Mouse (Mus musculus) left cerebral cortex, postnatal 25 days (tissue): ENCODE measurements around the gene Srp54b. TPM values are rescaled to one million over a fixed set of nuclear protein-coding genes. Genes with fewer than 3 reads are reported as not detected.
"Not testable (repeated sequence)": the region's sequence is repeated elsewhere in the genome, so short reads cannot be mapped to it uniquely, and the experiment has no call there.

ENCODE experiments used
- DNase-seq, 2 experiments: peaks; one replicate each; pipeline ENCODE4 v3.0.0; 2022; ENCODE audit warnings: low spot score in 2 of 2, mixed read lengths in 1 of 2
- intact Hi-C: fragments of 180-260 bp; cut with DNase I; formaldehyde crosslinking; loops from one replicate; pipeline ENCODE4 v1.15.1; 2025
- total RNA-seq, 2 experiments: library from RNA; stranded (reverse); gene quantifications; 2 replicates each; pipeline ENCODE4 v1.2.3; 2021

Gene Srp54b
- total RNA-seq = 10 to 100 TPM; 53.7 to 57.4 TPM

DNA sequence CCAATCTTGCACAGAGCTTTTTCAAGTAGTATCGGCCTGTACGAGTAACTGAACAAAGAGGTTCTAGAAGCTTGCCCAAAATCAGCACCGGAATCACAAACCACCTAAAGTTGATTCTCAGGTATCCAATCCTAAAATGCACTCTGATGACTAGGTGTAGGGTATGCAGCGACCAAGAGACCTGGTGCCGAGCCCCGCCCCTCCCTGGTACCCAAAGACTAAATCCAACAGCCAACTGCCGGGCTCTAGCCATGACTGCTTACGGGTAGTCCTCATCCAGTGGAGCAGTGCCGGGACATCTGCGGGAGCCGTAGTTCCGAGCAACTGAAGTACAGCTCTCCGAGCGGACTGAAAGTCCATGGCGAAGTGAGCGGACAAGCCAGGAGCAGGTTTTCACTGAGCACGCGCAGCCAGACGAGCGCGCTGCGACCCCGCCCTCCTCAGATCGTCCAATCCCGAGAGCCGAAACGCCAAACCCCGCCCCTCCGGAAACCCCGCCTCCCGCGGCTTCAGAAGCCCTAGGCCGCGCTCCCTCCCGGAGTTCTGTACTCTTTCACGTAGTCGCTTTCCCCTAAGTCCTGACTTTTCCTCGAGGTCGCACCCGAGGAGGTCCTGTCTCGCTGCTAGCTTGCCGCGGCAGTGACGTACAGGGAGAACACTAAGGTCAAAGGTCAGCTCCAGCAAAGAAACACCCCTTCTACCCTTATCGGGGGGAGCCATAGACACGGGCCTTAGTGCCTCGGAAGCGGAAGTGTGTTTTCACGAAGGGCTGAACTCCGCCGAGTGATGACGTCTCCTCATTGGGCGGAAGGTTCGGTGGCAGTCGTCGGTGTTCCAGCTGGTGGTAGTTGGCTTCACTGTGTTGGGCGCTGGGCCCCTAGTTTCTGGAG, at the start of gene Srp54b:
Gene Srp54b, plus strand, starts transcription at position 546 of the 890 bp plus-strand sequence.
- intact Hi-C loops, DNase-seq: not testable (repeated sequence)

DNA sequence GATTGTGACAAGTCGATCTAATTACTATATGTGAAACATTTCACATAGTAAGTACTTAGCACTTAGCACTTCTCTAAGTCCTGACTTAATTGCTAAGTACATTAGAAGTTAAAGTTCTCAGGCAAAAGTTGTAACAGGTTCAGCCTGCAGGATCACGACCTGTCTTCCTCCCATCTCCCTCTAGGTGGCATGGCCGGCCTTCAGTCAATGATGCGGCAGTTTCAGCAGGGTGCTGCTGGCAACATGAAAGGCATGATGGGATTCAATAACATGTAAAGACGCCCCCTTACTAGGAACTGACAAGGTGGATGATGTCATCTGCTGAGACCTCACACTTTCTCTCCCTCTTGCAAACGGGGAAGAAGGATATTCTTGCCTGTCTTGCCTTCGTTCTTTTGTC, 42.3 kb upstream of the Srp54b start:
- intact Hi-C loops, DNase-seq: not testable (repeated sequence)

DNA sequence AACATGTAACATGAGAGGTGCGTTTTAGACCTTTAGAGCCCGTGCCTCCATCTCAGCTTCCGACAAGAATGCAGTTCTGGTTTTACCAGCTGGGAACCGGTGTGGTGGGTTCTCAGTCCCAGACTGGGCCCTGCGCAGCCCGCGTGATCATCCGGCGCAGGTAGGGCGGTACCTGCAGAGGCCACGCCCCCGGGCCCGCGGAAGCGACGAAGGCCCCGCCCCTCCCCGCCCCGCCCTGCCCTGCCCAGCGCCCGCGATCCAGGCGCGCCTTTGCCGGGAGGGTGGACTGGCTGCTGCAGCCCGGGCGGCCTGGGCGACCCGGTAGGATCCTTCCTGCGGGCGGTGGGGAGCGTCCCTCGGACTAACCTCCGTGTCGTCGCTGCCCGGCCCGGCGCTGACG, 30.7 kb upstream of the Srp54b start, which contains the start of gene Fam177a:
Gene Fam177a, plus strand, starts transcription at position 228 of the 400 bp plus-strand sequence.
- DNase-seq, intact Hi-C loops: not testable (repeated sequence)

DNA sequence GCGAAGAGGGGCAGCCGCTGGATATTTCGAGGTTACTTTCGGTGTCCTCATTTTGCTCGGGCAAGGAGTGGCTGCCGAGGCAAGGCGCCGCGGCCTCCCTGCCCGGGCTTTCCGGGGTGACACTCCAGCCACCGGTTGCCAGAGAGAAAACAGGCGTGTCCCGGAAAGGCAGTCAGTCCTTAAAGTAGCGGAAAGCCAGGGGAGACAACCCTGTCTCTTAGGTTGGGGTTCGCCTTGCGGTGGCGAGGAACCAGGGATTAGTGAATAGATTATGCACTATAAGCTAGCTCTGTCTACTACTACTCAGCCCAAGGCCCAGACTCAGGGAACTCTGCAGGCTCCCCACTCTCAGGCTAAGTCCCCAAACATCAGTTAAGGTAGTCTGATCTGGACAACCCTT, 30.2 kb upstream of the Srp54b start:
- intact Hi-C loops, DNase-seq: not testable (repeated sequence)

DNA sequence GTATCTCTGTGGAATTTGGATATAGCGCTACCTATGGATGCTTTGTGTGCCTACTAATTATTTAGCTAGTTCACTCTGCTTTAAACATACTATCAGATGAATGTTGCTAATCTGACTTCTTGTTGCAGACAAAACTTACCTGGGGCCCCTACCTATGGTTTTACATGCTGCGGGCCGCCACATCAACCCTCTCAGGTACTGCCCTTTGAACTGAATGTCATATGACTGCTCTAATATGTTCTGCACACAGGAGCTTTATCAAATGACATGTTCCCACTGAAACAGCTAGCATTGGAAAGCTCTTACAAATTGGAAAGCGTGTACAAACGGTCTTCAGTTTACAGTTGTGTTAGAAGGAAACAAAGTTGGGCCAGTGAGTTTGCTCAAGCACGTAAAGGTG, 19.4 kb upstream of the Srp54b start:
- DNase-seq, intact Hi-C loops: not testable (repeated sequence)

DNA sequence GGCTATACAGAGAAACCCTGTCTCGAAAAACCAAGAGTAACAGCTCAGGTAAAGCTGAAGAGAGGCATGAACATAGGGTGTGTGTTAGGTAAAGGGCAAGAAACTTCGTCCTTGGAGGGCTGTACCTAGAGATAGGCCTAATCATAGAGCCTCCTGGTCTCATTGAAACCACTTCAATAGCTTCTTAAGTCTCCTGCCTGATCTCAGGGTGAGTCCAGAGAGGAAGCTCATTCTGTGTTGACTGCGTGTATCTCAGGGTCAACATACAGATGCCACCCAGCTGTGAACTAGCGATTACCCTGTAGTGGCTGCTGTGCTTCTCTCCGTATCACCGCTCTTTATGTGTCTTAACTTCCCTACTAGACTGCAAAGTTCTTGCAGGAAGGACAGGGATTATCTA, 17.0 kb upstream of the Srp54b start:
- DNase-seq, intact Hi-C loops: not testable (repeated sequence)

DNA sequence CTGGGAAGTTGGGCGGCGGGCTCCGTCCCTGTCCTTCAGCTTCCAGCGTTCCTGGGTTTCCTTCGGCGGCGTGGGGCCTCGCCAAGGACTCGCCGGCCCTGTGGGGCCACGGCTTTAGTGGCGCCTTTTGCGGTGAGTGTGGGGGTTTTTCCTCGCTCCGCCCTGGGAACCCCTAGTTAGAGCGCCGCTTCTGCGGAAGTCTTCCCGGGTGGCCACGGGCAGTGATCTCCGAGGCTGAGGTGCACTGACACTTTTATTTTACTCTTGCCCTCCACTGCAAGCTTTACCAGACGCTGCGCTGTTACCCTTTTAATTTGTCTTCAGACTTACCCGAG, 512 bp downstream of the Srp54b start:
- DNase-seq, intact Hi-C loops: not testable (repeated sequence)

DNA sequence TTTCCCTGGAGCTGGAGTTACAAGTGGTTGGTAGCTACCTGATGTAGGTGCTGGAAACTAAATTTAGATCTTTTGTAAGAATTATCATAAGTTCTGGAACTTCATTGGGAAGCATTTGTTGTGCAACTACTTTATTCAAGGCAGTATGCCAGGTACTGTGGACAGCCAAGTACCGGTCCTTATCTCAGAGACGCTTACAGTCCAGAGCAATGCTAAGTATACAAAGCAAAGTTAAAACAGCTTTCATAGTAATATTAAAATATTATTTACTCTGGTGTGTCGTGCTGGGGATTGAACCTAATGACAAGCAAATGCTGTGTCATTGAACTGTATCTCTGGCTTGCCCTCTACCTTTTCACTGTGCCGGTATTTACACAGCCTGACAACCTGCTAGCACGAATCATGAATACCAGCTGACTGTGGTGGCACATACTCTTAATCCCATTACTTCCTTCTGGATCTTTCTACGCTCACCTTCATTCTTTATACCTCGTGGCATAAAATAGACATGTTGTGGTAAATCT, 12.2 kb downstream of the Srp54b start:
- DNase-seq, intact Hi-C loops: not testable (repeated sequence)

DNA sequence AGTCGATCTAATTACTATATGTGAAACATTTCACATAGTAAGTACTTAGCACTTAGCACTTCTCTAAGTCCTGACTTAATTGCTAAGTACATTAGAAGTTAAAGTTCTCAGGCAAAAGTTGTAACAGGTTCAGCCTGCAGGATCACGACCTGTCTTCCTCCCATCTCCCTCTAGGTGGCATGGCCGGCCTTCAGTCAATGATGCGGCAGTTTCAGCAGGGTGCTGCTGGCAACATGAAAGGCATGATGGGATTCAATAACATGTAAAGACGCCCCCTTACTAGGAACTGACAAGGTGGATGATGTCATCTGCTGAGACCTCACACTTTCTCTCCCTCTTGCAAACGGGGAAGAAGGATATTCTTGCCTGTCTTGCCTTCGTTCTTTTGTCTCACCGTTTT, 32.8 kb downstream of the Srp54b start:
- DNase-seq = not testable (repeated sequence)

DNA sequence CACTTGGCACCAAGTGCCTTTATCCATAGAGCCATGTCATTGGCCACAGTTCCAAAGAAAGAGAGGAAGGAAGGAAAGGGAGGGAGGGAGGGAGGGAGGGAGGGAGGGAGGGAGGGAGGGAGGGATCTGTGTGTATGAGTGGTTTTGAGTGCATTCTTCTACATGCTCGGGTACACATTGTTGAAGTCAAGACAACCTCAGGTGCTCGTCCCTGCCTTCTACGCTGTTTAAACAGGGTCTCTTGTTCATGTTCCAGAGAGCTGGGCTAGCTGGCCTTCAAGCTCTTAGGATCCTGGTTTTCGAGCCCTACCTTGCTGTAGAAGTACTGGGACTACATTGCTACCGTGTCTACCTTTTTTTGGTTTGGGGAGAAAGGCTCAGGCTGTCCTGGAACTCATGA, 34.2 kb downstream of the Srp54b start:
- intact Hi-C loops, DNase-seq: not testable (repeated sequence)

More for the DNA sequence above, 32.8 kb downstream of the Srp54b start:
- intact Hi-C loops = not testable (repeated sequence)

DNA sequence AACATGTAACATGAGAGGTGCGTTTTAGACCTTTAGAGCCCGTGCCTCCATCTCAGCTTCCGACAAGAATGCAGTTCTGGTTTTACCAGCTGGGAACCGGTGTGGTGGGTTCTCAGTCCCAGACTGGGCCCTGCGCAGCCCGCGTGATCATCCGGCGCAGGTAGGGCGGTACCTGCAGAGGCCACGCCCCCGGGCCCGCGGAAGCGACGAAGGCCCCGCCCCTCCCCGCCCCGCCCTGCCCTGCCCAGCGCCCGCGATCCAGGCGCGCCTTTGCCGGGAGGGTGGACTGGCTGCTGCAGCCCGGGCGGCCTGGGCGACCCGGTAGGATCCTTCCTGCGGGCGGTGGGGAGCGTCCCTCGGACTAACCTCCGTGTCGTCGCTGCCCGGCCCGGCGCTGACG, 44.4 kb downstream of the Srp54b start, which contains the start of gene 1700047I17Rik2:
Gene 1700047I17Rik2, plus strand, starts transcription at position 287 of the 400 bp plus-strand sequence.
- intact Hi-C loops = not testable (repeated sequence)

DNA sequence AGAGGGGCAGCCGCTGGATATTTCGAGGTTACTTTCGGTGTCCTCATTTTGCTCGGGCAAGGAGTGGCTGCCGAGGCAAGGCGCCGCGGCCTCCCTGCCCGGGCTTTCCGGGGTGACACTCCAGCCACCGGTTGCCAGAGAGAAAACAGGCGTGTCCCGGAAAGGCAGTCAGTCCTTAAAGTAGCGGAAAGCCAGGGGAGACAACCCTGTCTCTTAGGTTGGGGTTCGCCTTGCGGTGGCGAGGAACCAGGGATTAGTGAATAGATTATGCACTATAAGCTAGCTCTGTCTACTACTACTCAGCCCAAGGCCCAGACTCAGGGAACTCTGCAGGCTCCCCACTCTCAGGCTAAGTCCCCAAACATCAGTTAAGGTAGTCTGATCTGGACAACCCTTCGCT, 44.9 kb downstream of the Srp54b start:
- DNase-seq, intact Hi-C loops: not testable (repeated sequence)

More for the DNA sequence above, 44.4 kb downstream of the Srp54b start, which contains the start of gene 1700047I17Rik2:
- DNase-seq = not testable (repeated sequence)

DNA sequence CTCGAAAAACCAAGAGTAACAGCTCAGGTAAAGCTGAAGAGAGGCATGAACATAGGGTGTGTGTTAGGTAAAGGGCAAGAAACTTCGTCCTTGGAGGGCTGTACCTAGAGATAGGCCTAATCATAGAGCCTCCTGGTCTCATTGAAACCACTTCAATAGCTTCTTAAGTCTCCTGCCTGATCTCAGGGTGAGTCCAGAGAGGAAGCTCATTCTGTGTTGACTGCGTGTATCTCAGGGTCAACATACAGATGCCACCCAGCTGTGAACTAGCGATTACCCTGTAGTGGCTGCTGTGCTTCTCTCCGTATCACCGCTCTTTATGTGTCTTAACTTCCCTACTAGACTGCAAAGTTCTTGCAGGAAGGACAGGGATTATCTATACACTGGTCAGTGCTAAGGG, 58.0 kb downstream of the Srp54b start:
- intact Hi-C loops = not testable (repeated sequence)

DNA sequence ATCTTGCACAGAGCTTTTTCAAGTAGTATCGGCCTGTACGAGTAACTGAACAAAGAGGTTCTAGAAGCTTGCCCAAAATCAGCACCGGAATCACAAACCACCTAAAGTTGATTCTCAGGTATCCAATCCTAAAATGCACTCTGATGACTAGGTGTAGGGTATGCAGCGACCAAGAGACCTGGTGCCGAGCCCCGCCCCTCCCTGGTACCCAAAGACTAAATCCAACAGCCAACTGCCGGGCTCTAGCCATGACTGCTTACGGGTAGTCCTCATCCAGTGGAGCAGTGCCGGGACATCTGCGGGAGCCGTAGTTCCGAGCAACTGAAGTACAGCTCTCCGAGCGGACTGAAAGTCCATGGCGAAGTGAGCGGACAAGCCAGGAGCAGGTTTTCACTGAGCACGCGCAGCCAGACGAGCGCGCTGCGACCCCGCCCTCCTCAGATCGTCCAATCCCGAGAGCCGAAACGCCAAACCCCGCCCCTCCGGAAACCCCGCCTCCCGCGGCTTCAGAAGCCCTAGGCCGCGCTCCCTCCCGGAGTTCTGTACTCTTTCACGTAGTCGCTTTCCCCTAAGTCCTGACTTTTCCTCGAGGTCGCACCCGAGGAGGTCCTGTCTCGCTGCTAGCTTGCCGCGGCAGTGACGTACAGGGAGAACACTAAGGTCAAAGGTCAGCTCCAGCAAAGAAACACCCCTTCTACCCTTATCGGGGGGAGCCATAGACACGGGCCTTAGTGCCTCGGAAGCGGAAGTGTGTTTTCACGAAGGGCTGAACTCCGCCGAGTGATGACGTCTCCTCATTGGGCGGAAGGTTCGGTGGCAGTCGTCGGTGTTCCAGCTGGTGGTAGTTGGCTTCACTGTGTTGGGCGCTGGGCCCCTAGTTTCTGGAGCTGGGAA, 75.0 kb downstream of the Srp54b start, which contains the start of gene Srp54c:
Gene Srp54c, plus strand, starts transcription at position 543 of the 894 bp plus-strand sequence.
- not testable (repeated sequence) for DNase-seq

More for the DNA sequence above, 58.0 kb downstream of the Srp54b start:
- DNase-seq = not testable (repeated sequence)

DNA sequence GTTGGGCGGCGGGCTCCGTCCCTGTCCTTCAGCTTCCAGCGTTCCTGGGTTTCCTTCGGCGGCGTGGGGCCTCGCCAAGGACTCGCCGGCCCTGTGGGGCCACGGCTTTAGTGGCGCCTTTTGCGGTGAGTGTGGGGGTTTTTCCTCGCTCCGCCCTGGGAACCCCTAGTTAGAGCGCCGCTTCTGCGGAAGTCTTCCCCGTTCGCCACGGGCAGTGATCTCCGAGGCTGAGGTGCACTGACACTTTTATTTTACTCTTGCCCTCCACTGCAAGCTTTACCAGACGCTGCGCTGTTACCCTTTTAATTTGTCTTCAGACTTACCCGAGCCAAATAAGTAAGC, 75.6 kb downstream of the Srp54b start:
- intact Hi-C loops, DNase-seq: not testable (repeated sequence)

More for the DNA sequence above, 75.0 kb downstream of the Srp54b start, which contains the start of gene Srp54c:
- intact Hi-C loops = not testable (repeated sequence)

Other genes with a start within 250 kb of the Srp54b start
- not detected for gene Gm20403, start 168.6 kb upstream of the Srp54b start, total RNA-seq
- gene Baz1a, start 140.8 kb upstream of the Srp54b start, total RNA-seq = 1 to 10 TPM; 3.5 to 5.1 TPM
- gene 2700097O09Rik, start 75.0 kb upstream of the Srp54b start, total RNA-seq = 1 to 10 TPM; 8.4 to 9.6 TPM
- 10 to 100 TPM; 91.1 to 95.7 TPM for gene Srp54a, start 74.8 kb upstream of the Srp54b start, total RNA-seq
- 10 to 100 TPM; 18.0 to 19.4 TPM for gene Fam177a, start 30.6 kb upstream of the Srp54b start, total RNA-seq
- gene 1700047I17Rik2, start 44.5 kb downstream of the Srp54b start, total RNA-seq = under 1 TPM; 0.39 to 0.44 TPM
- gene Srp54c, start 75.1 kb downstream of the Srp54b start, total RNA-seq = 10 to 100 TPM; 34.5 to 38.0 TPM
- 1 to 10 TPM; 8.9 to 9.0 TPM for gene 1110008L16Rik, start 144.5 kb downstream of the Srp54b start, total RNA-seq
- 10 to 100 TPM; 11.4 to 13.9 TPM for gene Ppp2r3c, start 147.9 kb downstream of the Srp54b start, total RNA-seq
- 100 to 1,000 TPM; 144 to 145 TPM for gene Psma6, start 229.1 kb downstream of the Srp54b start, total RNA-seq